Mouse (Mus musculus) thymus, adult 2 months (tissue): ENCODE results near the gene Hist1h2bf.
"Not testable (repeated sequence)": the region's sequence is repeated elsewhere in the genome, so short reads cannot be mapped to it uniquely, and the experiment has no call there.

Experiments used
- CTCF ChIP-seq: fragments of 200-500 bp; IDR thresholded peaks from 2 replicates; pipeline ENCODE4 v1.5.1; 2012; ENCODE audit warnings: mild to moderate bottlenecking, control low read depth, low read length, moderate library complexity, borderline replicate concordance; ENCODE audit not compliant: control insufficient read depth, poor library complexity, insufficient read depth; ENCODE audit errors: extremely low read depth
- POLR2A ChIP-seq: fragments of 200-500 bp; IDR thresholded peaks from 2 replicates; pipeline ENCODE4 v1.6.1; 2012; ENCODE audit warnings: mild to moderate bottlenecking, low read length, control low read depth, moderate library complexity; ENCODE audit not compliant: control insufficient read depth, poor library complexity, insufficient read depth; ENCODE audit errors: extremely low read depth

GRCm38 (mm10) chr13:23570261-23571021, 3.6 kb downstream of the Hist1h2bf start:
- TF ChIP-seq CTCF, POLR2A: not testable (repeated sequence)
